Mouse (Mus musculus): Measurements from ENCODE around the gene Vmp1.

GRCm38 (mm10) chr11:86586177-86586867, 97.3 kb downstream of the Vmp1 start:
- no peak for TF ChIP-seq TAL1 (IDR thresholded peaks at IDR 0.05; ENCODE audit: low read length)
- no peak for TF ChIP-seq GATA1 (IDR thresholded peaks at IDR 0.05; ENCODE audit: low read length)

Measured in erythroblast, embryonic 14.5 days (primary cell).